Mouse (Mus musculus): ENCODE results near the gene Gcnt3. TPM values are rescaled to one million over a fixed set of nuclear protein-coding genes. Genes with fewer than 3 reads are reported as not detected.

The Gcnt3 gene
- polyA plus RNA-seq, 1 experiment from 2014 or later = 0.07 TPM

DNA sequence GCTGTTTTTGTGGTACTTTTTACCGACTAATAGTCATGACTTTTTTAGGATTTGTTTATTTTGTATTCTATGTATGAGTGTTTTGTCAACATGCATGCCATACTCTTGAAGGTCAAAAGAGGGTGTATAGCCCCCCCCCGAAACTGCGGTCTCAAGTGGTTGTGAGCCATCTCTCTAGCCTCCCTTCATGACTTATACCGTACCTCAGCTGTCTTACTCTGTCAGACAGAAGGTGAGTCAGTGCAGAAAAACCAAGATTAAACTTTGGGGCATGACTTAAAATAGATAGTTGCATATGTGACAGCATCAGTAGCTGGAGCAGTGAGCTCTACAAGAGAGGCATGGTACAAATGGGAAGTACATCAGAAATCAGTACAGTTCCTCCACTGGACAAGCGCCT is 43.3 kb downstream of the Gcnt3 start:
- Histone ChIP-seq H3K9me3 (no peaks in the 10 kb centered on the region), H3K4me1 (peaks cover 23% of the 10 kb centered on the region), H3K4me3 (no peak overlapping the region), H3K36me3 (peaks cover 59% of the 10 kb centered on the region), H3K4me2 (no peak overlapping the region), H3K27ac (no peak overlapping the region), H3K9ac (no peak overlapping the region), H3K27me3 (no peaks in the 10 kb centered on the region)
- no peak for ATAC-seq (ENCODE audit: insufficient number of reproducible peaks, insufficient read depth, low FRiP score, low TSS enrichment, low read depth)
- WGBS = 92% methylated on average over 5 of the region's 5 CpGs

- Histone ChIP-seq H3K9ac (no peak overlapping the region), H3K27me3 (no peaks in the 10 kb centered on the region), H3K27ac (no peak overlapping the region), H3K9me3 (no peaks in the 10 kb centered on the region), H3K4me2 (no peak overlapping the region), H3K36me3 (peaks cover 49% of the 10 kb centered on the region), H3K4me1 (peaks cover 28% of the 10 kb centered on the region), H3K4me3 (no peak overlapping the region)
- WGBS = 73% methylated on average over 1 of the region's 1 CpGs
- ATAC-seq (ENCODE audit: insufficient number of reproducible peaks, insufficient read depth, low FRiP score, low TSS enrichment, low read depth) = no peak
Measured at GRCm38 (mm10) chr9:69993479-69993878, 44.4 kb downstream of the Gcnt3 start.

GRCm38 (mm10) chr9:69992841-69993277 is 45.0 kb downstream of the Gcnt3 start:
- Histone ChIP-seq H3K4me1 (peaks cover 31% of the 10 kb centered on the region), H3K9me3 (no peaks in the 10 kb centered on the region), H3K9ac (0 out of 2 replicates have a peak overlapping the region, but pooled peaks have one; percentile 8), H3K4me3 (no peak overlapping the region), H3K27me3 (no peaks in the 10 kb centered on the region), H3K4me2 (no peak overlapping the region), H3K27ac (no peak overlapping the region), H3K36me3 (peaks cover 43% of the 10 kb centered on the region)
- no peak for ATAC-seq (ENCODE audit: insufficient number of reproducible peaks, insufficient read depth, low FRiP score, low TSS enrichment, low read depth)
- WGBS = 79% methylated on average over 5 of the region's 5 CpGs

- H3K27ac ChIP-seq = peak overlapping the region; percentile 96; the same call in 1 of the 2 replicates
Measured at GRCm38 (mm10) chr9:69990346-69990745, 47.5 kb downstream of the Gcnt3 start.

DNA sequence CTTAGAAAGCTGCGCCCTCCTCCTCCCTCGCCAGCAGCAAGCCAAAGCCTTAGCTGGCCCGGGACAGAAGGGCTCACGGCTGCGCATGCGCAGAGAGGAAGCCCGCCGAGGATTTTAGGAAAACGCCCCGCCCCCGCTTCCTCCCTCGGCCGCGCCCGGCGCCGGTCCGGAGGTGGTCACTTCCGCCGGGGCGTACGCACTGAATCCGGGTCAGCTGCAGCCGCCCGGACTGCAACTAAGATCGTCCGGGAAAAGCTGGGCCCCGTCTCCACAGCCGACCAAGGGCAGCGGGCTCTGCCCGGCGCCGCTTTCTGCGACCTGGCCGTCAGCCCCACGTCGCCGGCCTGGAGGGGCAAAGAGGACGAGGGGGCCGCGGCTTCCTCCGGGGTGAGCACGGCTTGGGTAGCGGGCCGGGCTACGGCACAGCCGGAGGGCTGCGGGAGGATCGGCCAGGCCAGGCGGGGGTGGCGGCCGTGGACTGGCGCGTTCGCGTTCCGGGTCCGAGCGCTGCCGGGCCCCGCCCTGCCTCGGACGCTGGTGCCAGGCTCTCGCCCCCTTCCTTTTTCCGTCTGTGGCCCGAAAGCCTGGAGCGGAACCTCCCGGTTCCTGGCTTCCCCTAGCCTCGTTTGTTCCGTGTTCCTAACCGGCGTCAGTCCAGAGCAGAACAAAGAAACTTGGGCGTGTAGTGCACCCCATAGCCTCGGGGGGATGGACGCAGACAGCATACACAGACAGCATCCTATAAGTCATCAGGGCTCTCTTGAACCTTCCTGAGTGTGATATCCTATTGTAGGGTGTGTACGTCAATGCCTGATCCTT is 48.4 kb downstream of the Gcnt3 start, which contains the start of gene Bnip2:
Bnip2 (plus strand) TSS at position 164 of the 819 bp plus-strand sequence.
- peak within 1 kb of the TSS; percentile 99 for H3K4me3 ChIP-seq
- H3K36me3 ChIP-seq = peaks cover 14% of the 10 kb centered on the region
- H3K4me2 ChIP-seq = peak within 1 kb of the TSS; percentile 60
- WGBS = under 1% methylated on average over 76 of the region's 76 CpGs
- H3K9ac ChIP-seq = peak within 1 kb of the TSS; percentile 99
- H3K27ac ChIP-seq = peak within 1 kb of the TSS; percentile 96
- H3K4me1 ChIP-seq = peaks cover 33% of the 10 kb centered on the region
- peak; percentile 88 for ATAC-seq (ENCODE audit: insufficient number of reproducible peaks, insufficient read depth, low FRiP score, low TSS enrichment, low read depth)
- no peaks in the 10 kb centered on the region for H3K9me3 ChIP-seq
- no peaks in the 10 kb centered on the region for H3K27me3 ChIP-seq

More at GRCm38 (mm10) chr9:69990346-69990745, 47.5 kb downstream of the Gcnt3 start:
- 11% methylated on average over 5 of the region's 5 CpGs for WGBS
- ATAC-seq (ENCODE audit: insufficient number of reproducible peaks, insufficient read depth, low FRiP score, low TSS enrichment, low read depth) = no peak
- Histone ChIP-seq H3K9me3 (no peaks in the 10 kb centered on the region), H3K9ac (peak overlapping the region; percentile 99), H3K4me1 (peaks cover 33% of the 10 kb centered on the region), H3K4me3 (peak overlapping the region; percentile 99), H3K4me2 (peak overlapping the region; percentile 60), H3K36me3 (peaks cover 22% of the 10 kb centered on the region), H3K27me3 (no peaks in the 10 kb centered on the region)

- H3K9me3 ChIP-seq = no peaks in the 10 kb centered on the region
- peak overlapping the region; percentile 99 for H3K9ac ChIP-seq
- H3K36me3 ChIP-seq = peaks cover 13% of the 10 kb centered on the region
- peak overlapping the region; percentile 60 for H3K4me2 ChIP-seq
- 30% methylated on average over 16 of the region's 16 CpGs for WGBS
- no peaks in the 10 kb centered on the region for H3K27me3 ChIP-seq
- H3K27ac ChIP-seq = peak overlapping the region; percentile 96; the same call in 1 of the 2 replicates
- ATAC-seq (ENCODE audit: insufficient number of reproducible peaks, insufficient read depth, low FRiP score, low TSS enrichment, low read depth) = no peak
- peaks cover 33% of the 10 kb centered on the region for H3K4me1 ChIP-seq
- H3K4me3 ChIP-seq = peak overlapping the region; percentile 99
Measured at GRCm38 (mm10) chr9:69988706-69989302, 49.1 kb downstream of the Gcnt3 start.

DNA sequence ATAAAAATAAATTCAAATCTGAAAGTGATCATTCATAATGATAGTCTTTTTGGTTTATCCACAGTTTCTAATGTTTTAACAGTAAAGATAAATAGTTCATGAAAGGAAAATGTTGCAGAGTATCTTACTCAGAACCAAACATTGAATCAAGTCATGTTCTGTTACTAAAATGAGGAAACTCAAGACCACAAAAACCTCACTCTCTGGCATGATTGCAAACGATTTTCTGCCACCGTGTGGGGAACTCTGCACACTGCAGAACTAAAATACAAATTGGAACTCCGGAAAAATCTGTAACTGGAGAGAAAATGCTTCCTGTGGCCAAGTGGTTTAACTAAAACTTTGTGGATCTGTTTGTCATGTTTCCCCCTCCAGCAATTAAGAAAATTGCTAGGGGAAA is 50.3 kb downstream of the Gcnt3 start:
- under 1% methylated on average over 3 of the region's 3 CpGs for WGBS
- ATAC-seq (ENCODE audit: insufficient number of reproducible peaks, insufficient read depth, low FRiP score, low TSS enrichment, low read depth) = no peak
- H3K9ac ChIP-seq = no peak overlapping the region
- H3K4me3 ChIP-seq = no peak overlapping the region
- H3K4me2 ChIP-seq = no peak overlapping the region
- H3K27ac ChIP-seq = no peak overlapping the region
- no peaks in the 10 kb centered on the region for H3K9me3 ChIP-seq
- H3K4me1 ChIP-seq = peaks cover 27% of the 10 kb centered on the region
- no peaks in the 10 kb centered on the region for H3K27me3 ChIP-seq
- peaks cover 13% of the 10 kb centered on the region for H3K36me3 ChIP-seq

GRCm38 (mm10) chr9:69986571-69986970 is 51.3 kb downstream of the Gcnt3 start:
- no peak for ATAC-seq (ENCODE audit: insufficient number of reproducible peaks, insufficient read depth, low FRiP score, low TSS enrichment, low read depth)

DNA sequence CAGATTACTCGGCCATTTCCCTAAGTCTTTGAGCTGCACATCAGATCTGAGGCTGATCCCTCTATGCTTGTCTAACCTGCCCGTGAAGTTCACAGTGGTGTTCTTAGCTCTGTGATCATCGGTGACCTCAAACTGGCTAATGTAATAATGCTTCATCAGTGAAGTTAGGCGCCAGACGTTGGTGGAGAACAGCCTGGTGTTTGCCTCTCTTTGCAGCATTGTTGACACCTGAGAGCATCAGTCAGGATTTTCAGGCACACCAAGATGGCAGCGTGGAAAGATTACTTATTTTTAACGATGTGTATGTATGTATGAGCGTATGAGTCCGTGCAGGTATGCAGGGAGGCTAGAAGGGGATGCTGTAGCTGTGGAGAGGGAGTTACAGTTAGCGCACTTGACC is 51.8 kb downstream of the Gcnt3 start:
- WGBS = 80% methylated on average over 10 of the region's 10 CpGs
- Histone ChIP-seq H3K4me3 (no peak overlapping the region), H3K27ac (no peak overlapping the region), H3K9ac (no peak overlapping the region), H3K4me1 (peaks cover 18% of the 10 kb centered on the region), H3K9me3 (no peaks in the 10 kb centered on the region), H3K36me3 (0 out of 2 replicates have a peak, but pooled peaks cover 2% of the 10 kb centered on the region), H3K4me2 (no peak overlapping the region), H3K27me3 (no peaks in the 10 kb centered on the region)
- no peak for ATAC-seq (ENCODE audit: insufficient number of reproducible peaks, insufficient read depth, low FRiP score, low TSS enrichment, low read depth)

More at GRCm38 (mm10) chr9:69986571-69986970, 51.3 kb downstream of the Gcnt3 start:
- Histone ChIP-seq H3K9me3 (no peaks in the 10 kb centered on the region), H3K4me2 (no peak overlapping the region), H3K27me3 (no peaks in the 10 kb centered on the region), H3K27ac (no peak overlapping the region), H3K36me3 (0 out of 2 replicates have a peak, but pooled peaks cover 5% of the 10 kb centered on the region), H3K9ac (no peak overlapping the region), H3K4me3 (no peak overlapping the region), H3K4me1 (peaks cover 23% of the 10 kb centered on the region)
- 73% methylated on average over 5 of the region's 5 CpGs for WGBS

DNA sequence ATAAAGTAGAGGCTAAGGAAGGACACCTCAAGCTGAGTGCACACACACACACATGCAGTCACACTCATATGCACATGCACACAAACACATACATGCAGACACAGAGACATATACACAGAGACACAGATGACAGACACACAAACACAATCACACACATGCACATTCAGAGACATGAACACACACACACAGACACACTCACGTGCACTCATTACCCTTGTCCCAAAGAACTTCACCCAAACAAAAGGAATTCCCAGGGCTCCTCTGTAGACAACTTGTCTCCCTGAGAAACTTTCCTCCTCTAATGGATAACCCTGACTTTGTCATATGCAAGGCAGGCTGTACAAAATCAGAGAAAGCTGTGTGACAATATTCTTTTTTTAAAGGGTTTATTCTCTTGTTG is 52.4 kb downstream of the Gcnt3 start:
- no peak overlapping the region for H3K9ac ChIP-seq
- H3K9me3 ChIP-seq = no peaks in the 10 kb centered on the region
- no peaks in the 10 kb centered on the region for H3K36me3 ChIP-seq
- no peak overlapping the region for H3K4me3 ChIP-seq
- 70% methylated on average over 1 of the region's 1 CpGs for WGBS
- no peak for ATAC-seq (ENCODE audit: insufficient number of reproducible peaks, insufficient read depth, low FRiP score, low TSS enrichment, low read depth)
- H3K4me2 ChIP-seq = no peak overlapping the region
- no peak overlapping the region for H3K27ac ChIP-seq
- H3K27me3 ChIP-seq = no peaks in the 10 kb centered on the region
- H3K4me1 ChIP-seq = peaks cover 12% of the 10 kb centered on the region
